Mouse (Mus musculus): ENCODE results near the gene Spata45. TPM values are rescaled to one million over a fixed set of nuclear protein-coding genes. Genes with fewer than 3 reads are reported as not detected.
A peak's percentile ranks its signal among the peaks of the same experiment; 100 is the strongest.
"Not testable (repeated sequence)": the region's sequence is repeated elsewhere in the genome, so short reads cannot be mapped to it uniquely, and the experiment has no call there.

The Spata45 gene
- polyA plus RNA-seq, 1 experiment from 2014 or later, result not detected

- 93% methylated on average over 2 of the region's 2 CpGs for WGBS
Measured at GRCm38 (mm10) chr1:191023140-191023539, 13.3 kb upstream of the Spata45 start.

GRCm38 (mm10) chr1:191023806-191024205, 12.6 kb upstream of the Spata45 start:
- H3K27me3 ChIP-seq (ENCODE audit: insufficient read depth, poor library complexity, severe bottlenecking); H3K4me3 ChIP-seq; H3K27ac ChIP-seq; DNase-seq (ENCODE audit: low spot score); H3K9me3 ChIP-seq: not testable (repeated sequence)
- H3K36me3 ChIP-seq, result peaks cover 14% of the 10 kb centered on the region
- H3K4me1 ChIP-seq (replicated peaks), result peaks cover 31% of the 10 kb centered on the region
- 96% methylated on average over 6 of the region's 6 CpGs for WGBS

More at GRCm38 (mm10) chr1:191023140-191023539, 13.3 kb upstream of the Spata45 start:
- Histone ChIP-seq H3K27me3 (ENCODE audit: insufficient read depth, poor library complexity, severe bottlenecking) (no peaks in the 10 kb centered on the region), H3K36me3 (peaks cover 14% of the 10 kb centered on the region), H3K4me3 (no peak overlapping the region), H3K9me3 (no peaks in the 10 kb centered on the region), H3K27ac (no peak overlapping the region), H3K4me1 (replicated peaks) (peaks cover 31% of the 10 kb centered on the region)
- DNase-seq (ENCODE audit: low spot score), result no peak

GRCm38 (mm10) chr1:191025016-191026012, 11.1 kb upstream of the Spata45 start:
- Histone ChIP-seq H3K4me1 (replicated peaks) (peaks cover 31% of the 10 kb centered on the region), H3K4me3 (peak overlapping the region; percentile 71), H3K36me3 (peaks cover 10% of the 10 kb centered on the region), H3K9me3 (no peaks in the 10 kb centered on the region), H3K27me3 (ENCODE audit: insufficient read depth, poor library complexity, severe bottlenecking) (no peaks in the 10 kb centered on the region), H3K27ac (peak overlapping the region; percentile 93)
- 2% methylated on average over 69 of the region's 69 CpGs for WGBS
- no peak for DNase-seq (ENCODE audit: low spot score)

GRCm38 (mm10) chr1:191026021-191026713, 10.3 kb upstream of the Spata45 start, which contains the start of gene Flvcr1:
Flvcr1 (minus strand) TSS chr1:191026158.
- WGBS, result under 1% methylated on average over 50 of the region's 50 CpGs
- Histone ChIP-seq H3K4me1 (replicated peaks) (peaks cover 31% of the 10 kb centered on the region), H3K27me3 (ENCODE audit: insufficient read depth, poor library complexity, severe bottlenecking) (no peaks in the 10 kb centered on the region), H3K4me3 (peak within 1 kb of the TSS; percentile 71), H3K27ac (peak within 1 kb of the TSS; percentile 93), H3K9me3 (no peaks in the 10 kb centered on the region), H3K36me3 (peaks cover 10% of the 10 kb centered on the region)
- DNase-seq (ENCODE audit: low spot score), result peak; percentile 99

- Histone ChIP-seq H3K9me3 (no peaks in the 10 kb centered on the region), H3K4me3 (no peak overlapping the region), H3K27me3 (ENCODE audit: insufficient read depth, poor library complexity, severe bottlenecking) (no peaks in the 10 kb centered on the region), H3K27ac (no peak overlapping the region), H3K36me3 (no peaks in the 10 kb centered on the region), H3K4me1 (replicated peaks) (peaks cover 20% of the 10 kb centered on the region)
- DNase-seq (ENCODE audit: low spot score), result no peak
- 73% methylated on average over 10 of the region's 10 CpGs for WGBS
Measured at GRCm38 (mm10) chr1:191030182-191030581, 6.3 kb upstream of the Spata45 start.

GRCm38 (mm10) chr1:191030922-191031425, 5.5 kb upstream of the Spata45 start:
- not testable (repeated sequence) for H3K27ac ChIP-seq; DNase-seq (ENCODE audit: low spot score); H3K27me3 ChIP-seq (ENCODE audit: insufficient read depth, poor library complexity, severe bottlenecking); H3K4me3 ChIP-seq; H3K36me3 ChIP-seq; H3K9me3 ChIP-seq
- 82% methylated on average over 6 of the region's 6 CpGs for WGBS
- H3K4me1 ChIP-seq (replicated peaks), result peaks cover 16% of the 10 kb centered on the region

- DNase-seq (ENCODE audit: low spot score), result no peak
- 36% methylated on average over 4 of the region's 4 CpGs for WGBS
- H3K36me3 ChIP-seq, result no peaks in the 10 kb centered on the region
Measured at GRCm38 (mm10) chr1:191035649-191036048, 790 bp upstream of the Spata45 start.

GRCm38 (mm10) chr1:191037999-191038398, 1.6 kb downstream of the Spata45 start:
- H3K4me3 ChIP-seq, result no peak overlapping the region
- peaks cover 5% of the 10 kb centered on the region; the same call in 1 of the 2 replicates for H3K4me1 ChIP-seq (replicated peaks)
- 87% methylated on average over 4 of the region's 4 CpGs for WGBS
- H3K27me3 ChIP-seq (ENCODE audit: insufficient read depth, poor library complexity, severe bottlenecking), result no peaks in the 10 kb centered on the region
- DNase-seq (ENCODE audit: low spot score), result no peak
- no peaks in the 10 kb centered on the region for H3K36me3 ChIP-seq
- H3K27ac ChIP-seq, result no peak overlapping the region
- H3K9me3 ChIP-seq, result no peaks in the 10 kb centered on the region

More at GRCm38 (mm10) chr1:191035649-191036048, 790 bp upstream of the Spata45 start:
- H3K27ac ChIP-seq, result no peak overlapping the region
- H3K9me3 ChIP-seq, result no peaks in the 10 kb centered on the region
- H3K27me3 ChIP-seq (ENCODE audit: insufficient read depth, poor library complexity, severe bottlenecking), result no peaks in the 10 kb centered on the region
- no peak overlapping the region for H3K4me3 ChIP-seq
- peaks cover 5% of the 10 kb centered on the region; the same call in 1 of the 2 replicates for H3K4me1 ChIP-seq (replicated peaks)

- H3K4me3 ChIP-seq, result no peak overlapping the region
- H3K4me1 ChIP-seq (replicated peaks), result no peaks in the 10 kb centered on the region
Measured at GRCm38 (mm10) chr1:191041352-191041751, 4.9 kb downstream of the Spata45 start.

GRCm38 (mm10) chr1:191042106-191042505, 5.7 kb downstream of the Spata45 start:
- H3K9me3 ChIP-seq, result no peaks in the 10 kb centered on the region
- no peaks in the 10 kb centered on the region for H3K4me1 ChIP-seq (replicated peaks)
- no peak overlapping the region for H3K4me3 ChIP-seq
- no peak overlapping the region for H3K27ac ChIP-seq
- WGBS, result 84% methylated on average over 5 of the region's 5 CpGs
- DNase-seq (ENCODE audit: low spot score), result no peak
- H3K27me3 ChIP-seq (ENCODE audit: insufficient read depth, poor library complexity, severe bottlenecking), result no peaks in the 10 kb centered on the region
- no peaks in the 10 kb centered on the region for H3K36me3 ChIP-seq

More at GRCm38 (mm10) chr1:191041352-191041751, 4.9 kb downstream of the Spata45 start:
- no peak for DNase-seq (ENCODE audit: low spot score)
- no peaks in the 10 kb centered on the region for H3K9me3 ChIP-seq
- H3K27ac ChIP-seq, result no peak overlapping the region
- H3K36me3 ChIP-seq, result no peaks in the 10 kb centered on the region
- no peaks in the 10 kb centered on the region for H3K27me3 ChIP-seq (ENCODE audit: insufficient read depth, poor library complexity, severe bottlenecking)

GRCm38 (mm10) chr1:191042688-191043087, 6.2 kb downstream of the Spata45 start:
- H3K36me3 ChIP-seq, result no peaks in the 10 kb centered on the region
- WGBS, result 93% methylated on average over 3 of the region's 3 CpGs

GRCm38 (mm10) chr1:191045264-191045663, 8.8 kb downstream of the Spata45 start:
- Histone ChIP-seq H3K27ac (no peak overlapping the region), H3K9me3 (no peaks in the 10 kb centered on the region), H3K4me3 (no peak overlapping the region), H3K27me3 (ENCODE audit: insufficient read depth, poor library complexity, severe bottlenecking) (no peaks in the 10 kb centered on the region), H3K4me1 (replicated peaks) (no peaks in the 10 kb centered on the region), H3K36me3 (no peaks in the 10 kb centered on the region)
- no peak for DNase-seq (ENCODE audit: low spot score)
- WGBS, result 95% methylated on average over 2 of the region's 2 CpGs

More at GRCm38 (mm10) chr1:191042688-191043087, 6.2 kb downstream of the Spata45 start:
- no peak overlapping the region for H3K4me3 ChIP-seq
- DNase-seq (ENCODE audit: low spot score), result no peak
- H3K27me3 ChIP-seq (ENCODE audit: insufficient read depth, poor library complexity, severe bottlenecking), result no peaks in the 10 kb centered on the region
- no peaks in the 10 kb centered on the region for H3K9me3 ChIP-seq
- no peak overlapping the region for H3K27ac ChIP-seq
- no peaks in the 10 kb centered on the region for H3K4me1 ChIP-seq (replicated peaks)
